Mouse (Mus musculus) limb, embryonic 10.5 days (tissue): ENCODE measurements around the gene Grik4. TPM values are rescaled to one million over a fixed set of nuclear protein-coding genes. Genes with fewer than 3 reads are reported as not detected.

Experiments
- DNase-seq: peaks from one replicate; pipeline ENCODE4 v3.0.0-alpha.2; 2017; ENCODE audit warnings: low spot score
- H3K27ac ChIP-seq: fragments of 300-500 bp; sonication (generic); 2 replicates; pipeline ENCODE4 v1.5.1; 2016; ENCODE audit warnings: mild to moderate bottlenecking
- H3K27me3 ChIP-seq: fragments of 300-500 bp; sonication (generic); 2 replicates; pipeline ENCODE4 v1.6.1; 2016; ENCODE audit warnings: low read depth, mild to moderate bottlenecking; ENCODE audit not compliant: poor library complexity, severe bottlenecking
- H3K36me3 ChIP-seq: fragments of 300-500 bp; sonication (generic); 2 replicates; pipeline ENCODE4 v1.6.1; 2016; ENCODE audit warnings: mild to moderate bottlenecking, moderate library complexity
- H3K4me1 ChIP-seq: fragments of 300-500 bp; sonication (generic); 2 replicates; pipeline ENCODE4 v1.6.1; 2016
- H3K4me3 ChIP-seq: fragments of 300-500 bp; sonication (generic); 2 replicates; pipeline ENCODE4 v1.5.1; 2016; ENCODE audit warnings: mild to moderate bottlenecking, moderate library complexity
- H3K9me3 ChIP-seq: fragments of 300-500 bp; sonication (generic); replicated peaks from 2 replicates; pipeline ENCODE4 v1.6.1; 2016; ENCODE audit warnings: mild to moderate bottlenecking
- WGBS: fragments of 180-500 bp; shearing (Covaris S2); methylation state at CpG from one replicate; pipeline ENCODE4 v1.1.7; 2016; 5-methylcytosine and 5-hydroxymethylcytosine counted together
- polyA plus RNA-seq: library from polyadenylated mRNA; unstranded; fragments of >200 nt; fragmentation: Nextera tagmentation; extraction: Ambion mirVana; gene quantifications from 2 replicates; pipeline ENCODE4 v1.2.1, GENCODE M21; 2016

Gene Grik4
- polyA plus RNA-seq, 1 experiment from 2014 or later: 2.2 TPM

DNA sequence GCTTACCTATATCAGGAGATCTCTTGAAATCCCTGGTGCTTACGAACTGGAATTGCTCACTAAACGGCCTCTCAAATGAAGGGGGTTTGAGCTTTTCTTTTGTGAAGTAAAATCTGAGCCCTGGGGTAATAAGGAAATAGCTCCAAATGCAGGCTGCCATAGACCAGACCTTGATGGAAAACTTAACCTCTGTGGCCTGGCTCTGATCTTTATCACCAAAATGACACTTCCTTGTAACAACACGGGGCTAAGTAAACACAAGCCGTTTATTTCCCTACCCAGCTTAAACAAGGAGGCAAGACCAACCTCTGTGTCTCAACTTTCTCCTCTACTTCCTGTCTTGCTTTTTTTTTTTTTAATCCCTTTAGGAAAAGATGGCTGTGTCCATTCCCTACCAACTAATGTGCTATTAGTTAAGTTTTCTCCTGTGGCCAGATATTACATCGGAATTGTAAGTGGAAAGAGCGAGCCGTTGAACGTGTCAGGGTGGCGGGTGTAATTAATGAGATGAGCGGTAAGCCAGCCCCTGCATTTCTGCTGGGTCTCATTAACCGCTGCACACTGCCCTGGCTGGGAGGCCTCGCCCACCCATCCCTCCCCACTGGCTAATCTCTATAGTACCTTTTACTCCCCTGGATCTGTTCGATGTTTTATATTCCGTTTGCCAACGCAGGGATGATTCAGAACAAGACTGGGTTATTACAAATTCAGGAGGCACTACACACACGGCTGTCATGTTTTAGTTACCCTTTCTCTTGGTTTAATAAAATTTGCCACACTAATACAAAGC, 47.7 kb downstream of the Grik4 start:
- peak overlapping the region; percentile 84; the same call in 1 of the 2 replicates for H3K27ac ChIP-seq
- peak; percentile 52 for DNase-seq

DNA sequence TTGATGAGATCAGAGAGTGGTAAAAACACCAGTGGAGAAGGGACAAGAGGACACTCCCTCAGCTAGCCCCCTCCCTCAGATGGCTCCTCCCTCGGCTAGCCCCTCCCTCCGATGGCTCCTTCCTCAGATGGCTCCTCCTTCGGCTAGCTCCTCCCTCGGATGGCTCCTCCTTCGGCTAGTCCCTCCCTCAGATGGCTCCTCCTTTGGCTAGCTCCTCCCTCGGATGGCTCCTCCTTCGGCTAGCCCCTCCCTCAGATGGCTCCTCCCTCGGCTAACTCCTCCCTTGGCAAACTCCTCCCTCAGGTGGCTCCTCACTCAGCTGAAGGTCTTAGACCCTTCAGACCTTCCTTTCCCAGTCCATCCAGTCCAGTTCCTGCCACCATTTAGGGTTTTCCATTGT, 51.5 kb downstream of the Grik4 start:
- Histone ChIP-seq H3K4me1 (peaks cover 46% of the 10 kb centered on the region), H3K36me3 (no peaks in the 10 kb centered on the region), H3K9me3 (no peaks in the 10 kb centered on the region; the same call in 1 of the 2 replicates), H3K27me3 (peaks cover 49% of the 10 kb centered on the region), H3K4me3 (no peak overlapping the region), H3K27ac (no peak overlapping the region)
- DNase-seq: no peak
- WGBS: 90% methylated on average over 8 of the region's 8 CpGs

More for the DNA sequence above, 47.7 kb downstream of the Grik4 start:
- 4% methylated on average over 16 of the region's 16 CpGs for WGBS
- no peaks in the 10 kb centered on the region; the same call in 1 of the 2 replicates for H3K9me3 ChIP-seq
- H3K36me3 ChIP-seq: no peaks in the 10 kb centered on the region
- H3K4me1 ChIP-seq: peaks cover 39% of the 10 kb centered on the region
- peak overlapping the region; percentile 64 for H3K4me3 ChIP-seq
- H3K27me3 ChIP-seq: peaks cover 40% of the 10 kb centered on the region

GRCm38 (mm10) chr9:42887930-42888329, 56.4 kb downstream of the Grik4 start:
- peaks cover 52% of the 10 kb centered on the region for H3K4me1 ChIP-seq
- no peak for DNase-seq
- H3K36me3 ChIP-seq: no peaks in the 10 kb centered on the region
- peaks cover 54% of the 10 kb centered on the region for H3K27me3 ChIP-seq
- H3K27ac ChIP-seq: no peak overlapping the region
- WGBS: 86% methylated on average over 4 of the region's 4 CpGs
- H3K9me3 ChIP-seq: no peaks in the 10 kb centered on the region; the same call in 1 of the 2 replicates
- H3K4me3 ChIP-seq: no peak overlapping the region

- Histone ChIP-seq H3K4me1 (peaks cover 61% of the 10 kb centered on the region), H3K27me3 (peaks cover 55% of the 10 kb centered on the region), H3K9me3 (no peaks in the 10 kb centered on the region), H3K36me3 (no peaks in the 10 kb centered on the region), H3K27ac (no peak overlapping the region), H3K4me3 (no peak overlapping the region)
- WGBS: 35% methylated on average over 15 of the region's 15 CpGs
- DNase-seq: no peak
Measured at GRCm38 (mm10) chr9:42886112-42886766, 58.1 kb downstream of the Grik4 start.

- H3K27me3 ChIP-seq: peaks cover 49% of the 10 kb centered on the region
- DNase-seq: no peak
- peaks cover 58% of the 10 kb centered on the region for H3K4me1 ChIP-seq
- H3K36me3 ChIP-seq: no peaks in the 10 kb centered on the region
- H3K4me3 ChIP-seq: no peak overlapping the region
- 49% methylated on average over 8 of the region's 8 CpGs for WGBS
- H3K9me3 ChIP-seq: no peaks in the 10 kb centered on the region
- no peak overlapping the region for H3K27ac ChIP-seq
Measured at GRCm38 (mm10) chr9:42885566-42885965, 58.7 kb downstream of the Grik4 start.

GRCm38 (mm10) chr9:42885123-42885522, 59.2 kb downstream of the Grik4 start:
- H3K9me3 ChIP-seq: no peaks in the 10 kb centered on the region
- H3K27ac ChIP-seq: no peak overlapping the region
- H3K27me3 ChIP-seq: peaks cover 48% of the 10 kb centered on the region
- DNase-seq: no peak
- 57% methylated on average over 11 of the region's 11 CpGs for WGBS
- peaks cover 55% of the 10 kb centered on the region for H3K4me1 ChIP-seq
- H3K36me3 ChIP-seq: no peaks in the 10 kb centered on the region
- no peak overlapping the region for H3K4me3 ChIP-seq

DNA sequence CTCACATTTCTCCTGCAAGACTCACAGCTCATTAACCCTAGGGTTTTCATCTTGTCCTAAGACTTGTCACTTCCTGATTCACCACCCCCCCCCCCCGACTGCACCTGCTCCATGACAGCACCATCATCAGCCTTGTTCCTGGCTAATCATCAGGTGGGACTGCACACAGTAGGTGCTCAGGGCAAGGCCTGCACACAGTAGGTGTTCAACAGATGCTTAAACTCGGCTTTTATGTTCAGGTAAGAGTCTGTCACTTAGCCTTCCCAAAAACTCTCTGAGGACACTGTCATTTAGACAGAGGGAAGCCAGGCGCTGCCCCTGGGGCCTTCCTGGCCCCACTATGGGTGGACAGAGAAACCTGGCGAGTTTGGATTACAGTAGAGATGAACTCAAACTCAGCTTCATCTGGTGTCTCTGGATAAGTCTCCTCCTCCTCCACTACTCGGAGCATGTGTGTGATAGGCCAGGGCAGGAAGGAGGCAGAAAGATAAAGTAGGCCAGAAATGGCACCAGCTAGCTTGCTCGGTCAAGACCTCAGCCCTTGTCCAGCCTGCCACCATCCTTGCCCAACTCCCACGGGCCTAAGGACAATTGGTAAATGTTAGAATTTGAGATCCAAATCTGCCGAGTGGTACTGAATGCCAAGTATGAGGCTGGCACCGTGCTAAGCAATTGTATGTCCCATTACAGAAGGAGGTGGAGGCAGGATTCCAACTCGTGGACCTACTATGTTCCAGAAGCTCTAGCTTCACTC, 61.1 kb downstream of the Grik4 start:
- WGBS: 88% methylated on average over 10 of the region's 10 CpGs
- peaks cover 39% of the 10 kb centered on the region for H3K4me1 ChIP-seq
- peaks cover 55% of the 10 kb centered on the region for H3K27me3 ChIP-seq
- H3K9me3 ChIP-seq: no peaks in the 10 kb centered on the region
- no peak overlapping the region for H3K27ac ChIP-seq
- H3K4me3 ChIP-seq: no peak overlapping the region
- no peak for DNase-seq
- H3K36me3 ChIP-seq: no peaks in the 10 kb centered on the region

- no peak for DNase-seq
Measured at GRCm38 (mm10) chr9:42882313-42882712, 62.0 kb downstream of the Grik4 start.

DNA sequence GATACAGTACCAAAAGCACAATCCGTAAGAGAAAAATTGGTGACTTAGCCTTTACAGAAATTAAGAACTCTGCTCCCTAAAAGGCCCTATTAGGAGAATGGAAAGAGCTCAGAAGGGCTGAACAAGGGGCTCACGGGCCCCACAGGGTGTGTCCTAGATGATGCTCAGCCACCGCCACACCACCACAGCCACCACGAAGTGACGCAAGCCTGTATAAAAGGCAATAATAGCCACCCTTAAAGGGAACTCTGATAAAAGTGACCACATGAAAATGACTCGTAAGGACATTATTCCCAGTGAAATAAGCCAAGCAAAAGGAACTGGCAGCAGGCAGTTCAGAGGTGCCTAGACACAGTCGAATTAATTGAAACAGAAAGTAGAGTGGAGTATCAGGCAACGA, 63.3 kb downstream of the Grik4 start:
- no peak overlapping the region for H3K4me3 ChIP-seq
- H3K9me3 ChIP-seq: no peaks in the 10 kb centered on the region
- DNase-seq: no peak
- no peak overlapping the region for H3K27ac ChIP-seq
- 72% methylated on average over 8 of the region's 8 CpGs for WGBS
- H3K4me1 ChIP-seq: peaks cover 32% of the 10 kb centered on the region
- peaks cover 54% of the 10 kb centered on the region for H3K27me3 ChIP-seq
- H3K36me3 ChIP-seq: no peaks in the 10 kb centered on the region

More at GRCm38 (mm10) chr9:42882313-42882712, 62.0 kb downstream of the Grik4 start:
- H3K4me1 ChIP-seq: peaks cover 40% of the 10 kb centered on the region
- no peaks in the 10 kb centered on the region for H3K9me3 ChIP-seq
- no peak overlapping the region for H3K27ac ChIP-seq
- no peaks in the 10 kb centered on the region for H3K36me3 ChIP-seq
- H3K4me3 ChIP-seq: no peak overlapping the region
- 32% methylated on average over 11 of the region's 11 CpGs for WGBS
- peaks cover 60% of the 10 kb centered on the region for H3K27me3 ChIP-seq

DNA sequence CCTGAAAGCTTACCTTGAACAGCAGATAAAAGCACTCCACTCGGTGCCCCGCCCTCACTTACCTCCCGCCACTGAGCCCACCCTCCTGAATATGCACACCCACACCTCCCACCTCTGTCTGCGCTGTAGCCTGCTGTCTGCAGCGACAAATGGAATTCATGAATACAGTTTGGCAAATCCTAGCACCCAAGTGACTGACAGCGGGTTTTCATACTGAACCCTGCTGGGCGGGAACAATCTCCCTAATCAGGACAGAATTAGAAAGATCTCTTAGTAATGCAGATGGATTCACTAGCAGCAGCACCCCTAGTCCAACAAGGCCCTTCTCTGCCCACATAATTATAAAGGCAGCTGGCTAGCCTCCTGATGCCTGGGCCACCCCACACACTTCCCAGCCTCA, 65.9 kb downstream of the Grik4 start:
- peaks cover 38% of the 10 kb centered on the region for H3K27me3 ChIP-seq
- no peak for DNase-seq
- 22% methylated on average over 7 of the region's 7 CpGs for WGBS

GRCm38 (mm10) chr9:42872885-42873284, 71.4 kb downstream of the Grik4 start:
- Histone ChIP-seq H3K4me3 (no peak overlapping the region), H3K36me3 (no peaks in the 10 kb centered on the region), H3K27ac (no peak overlapping the region), H3K27me3 (0 out of 2 replicates have a peak, but pooled peaks cover 7% of the 10 kb centered on the region), H3K9me3 (no peaks in the 10 kb centered on the region), H3K4me1 (peaks cover 16% of the 10 kb centered on the region)
- WGBS: 85% methylated on average over 6 of the region's 6 CpGs
- DNase-seq: no peak

More for the DNA sequence above, 65.9 kb downstream of the Grik4 start:
- H3K4me1 ChIP-seq: peaks cover 13% of the 10 kb centered on the region; the same call in 1 of the 2 replicates
- no peak overlapping the region for H3K4me3 ChIP-seq
- no peak overlapping the region for H3K27ac ChIP-seq
- no peaks in the 10 kb centered on the region for H3K36me3 ChIP-seq
- H3K9me3 ChIP-seq: no peaks in the 10 kb centered on the region

- peaks cover 17% of the 10 kb centered on the region for H3K4me1 ChIP-seq
- H3K27me3 ChIP-seq: no peaks in the 10 kb centered on the region
- no peak overlapping the region for H3K27ac ChIP-seq
- H3K9me3 ChIP-seq: no peaks in the 10 kb centered on the region
- no peak for DNase-seq
- no peaks in the 10 kb centered on the region for H3K36me3 ChIP-seq
- no peak overlapping the region for H3K4me3 ChIP-seq
- WGBS: 88% methylated on average over 4 of the region's 4 CpGs
Measured at GRCm38 (mm10) chr9:42871681-42872080, 72.6 kb downstream of the Grik4 start.
